Mouse (Mus musculus): Measurements from ENCODE around the gene Gm20696. TPM values are rescaled to one million over a fixed set of nuclear protein-coding genes. Genes with fewer than 3 reads are reported as not detected.

Gene Gm20696
- polyA plus RNA-seq, 1 experiment, result 3.0 TPM

DNA sequence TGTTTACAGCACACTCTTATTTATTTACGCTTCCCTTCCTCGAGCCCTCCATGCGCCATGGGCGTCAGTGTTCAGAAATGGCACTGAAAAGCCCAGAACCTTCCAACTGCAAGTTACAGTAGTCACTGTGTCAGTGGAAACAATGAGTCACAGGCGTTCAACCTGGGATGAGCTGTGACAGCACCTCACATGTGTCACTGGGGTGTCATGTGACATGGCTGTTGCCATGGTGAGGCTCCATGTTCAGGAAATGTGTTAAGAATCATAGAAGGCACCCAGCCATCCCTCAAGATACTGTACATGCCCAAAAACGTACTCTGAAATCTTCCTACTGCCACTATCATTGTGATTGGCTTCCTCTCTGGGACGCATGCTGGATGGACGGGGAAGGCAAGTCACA, 245.9 kb downstream of the Gm20696 start:
- peaks cover 9% of the 10 kb centered on the region for H3K4me1 ChIP-seq (ENCODE audit: control insufficient read depth, insufficient read depth, low read length)

GRCm38 (mm10) chr6:99412598-99412997, 254.0 kb downstream of the Gm20696 start:
- Histone ChIP-seq H3K4me3 (ENCODE audit: insufficient read depth, low read length) (no peak overlapping the region), H3K4me1 (ENCODE audit: control insufficient read depth, insufficient read depth, low read length) (peaks cover 9% of the 10 kb centered on the region), H3K27ac (ENCODE audit: insufficient read depth, low read length) (no peak overlapping the region)
- no peak for TF ChIP-seq POLR2A (IDR thresholded peaks at IDR 0.05; ENCODE audit: extremely low read depth, insufficient read depth, low read length)
- no peak for TF ChIP-seq CTCF (IDR thresholded peaks at IDR 0.05; ENCODE audit: extremely low read depth, insufficient read depth, low read length)

More for the DNA sequence above, 245.9 kb downstream of the Gm20696 start:
- no peak for TF ChIP-seq POLR2A (IDR thresholded peaks at IDR 0.05; ENCODE audit: extremely low read depth, insufficient read depth, low read length)
- TF ChIP-seq CTCF (IDR thresholded peaks at IDR 0.05; ENCODE audit: extremely low read depth, insufficient read depth, low read length), result no peak
- no peak overlapping the region for H3K4me3 ChIP-seq (ENCODE audit: insufficient read depth, low read length)
- no peak overlapping the region for H3K27ac ChIP-seq (ENCODE audit: insufficient read depth, low read length)

DNA sequence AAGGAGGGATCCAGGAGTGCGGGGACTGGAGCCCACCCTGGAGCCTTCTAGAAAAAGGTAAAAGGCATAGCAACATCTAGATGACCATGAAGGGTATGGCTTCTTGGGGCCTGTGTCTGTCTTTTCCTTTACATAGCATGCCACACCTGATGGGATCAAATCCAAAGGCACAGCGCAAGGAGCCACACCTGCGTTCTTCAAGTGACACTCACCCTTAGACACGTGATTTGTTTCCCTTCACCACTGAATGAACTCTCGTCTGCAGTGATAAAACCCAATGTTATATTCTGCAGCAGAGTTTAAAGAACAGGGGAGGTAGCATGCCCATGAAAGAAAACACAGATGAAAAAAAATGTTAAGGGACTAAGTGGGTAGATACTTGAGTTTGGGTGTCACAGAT, 257.0 kb downstream of the Gm20696 start:
- Histone ChIP-seq H3K4me3 (ENCODE audit: insufficient read depth, low read length) (no peak overlapping the region), H3K4me1 (ENCODE audit: control insufficient read depth, insufficient read depth, low read length) (peaks cover 13% of the 10 kb centered on the region), H3K27ac (ENCODE audit: insufficient read depth, low read length) (no peak overlapping the region)
- TF ChIP-seq CTCF (IDR thresholded peaks at IDR 0.05; ENCODE audit: extremely low read depth, insufficient read depth, low read length) (no peak), POLR2A (IDR thresholded peaks at IDR 0.05; ENCODE audit: extremely low read depth, insufficient read depth, low read length) (no peak)

- TF ChIP-seq CTCF (IDR thresholded peaks at IDR 0.05; ENCODE audit: extremely low read depth, insufficient read depth, low read length) (no peak), POLR2A (IDR thresholded peaks at IDR 0.05; ENCODE audit: extremely low read depth, insufficient read depth, low read length) (no peak)
Measured at GRCm38 (mm10) chr6:99408880-99409279, 257.7 kb downstream of the Gm20696 start.

GRCm38 (mm10) chr6:99403755-99404390, 262.7 kb downstream of the Gm20696 start:
- H3K4me3 ChIP-seq (ENCODE audit: insufficient read depth, low read length), result no peak overlapping the region
- no peak overlapping the region for H3K27ac ChIP-seq (ENCODE audit: insufficient read depth, low read length)
- peaks cover 6% of the 10 kb centered on the region; the same call in 1 of the 2 replicates for H3K4me1 ChIP-seq (ENCODE audit: control insufficient read depth, insufficient read depth, low read length)
- TF ChIP-seq CTCF (IDR thresholded peaks at IDR 0.05; ENCODE audit: extremely low read depth, insufficient read depth, low read length) (no peak), POLR2A (IDR thresholded peaks at IDR 0.05; ENCODE audit: extremely low read depth, insufficient read depth, low read length) (no peak)

More at GRCm38 (mm10) chr6:99408880-99409279, 257.7 kb downstream of the Gm20696 start:
- Histone ChIP-seq H3K4me3 (ENCODE audit: insufficient read depth, low read length) (no peak overlapping the region), H3K4me1 (ENCODE audit: control insufficient read depth, insufficient read depth, low read length) (peaks cover 13% of the 10 kb centered on the region), H3K27ac (ENCODE audit: insufficient read depth, low read length) (no peak overlapping the region)

DNA sequence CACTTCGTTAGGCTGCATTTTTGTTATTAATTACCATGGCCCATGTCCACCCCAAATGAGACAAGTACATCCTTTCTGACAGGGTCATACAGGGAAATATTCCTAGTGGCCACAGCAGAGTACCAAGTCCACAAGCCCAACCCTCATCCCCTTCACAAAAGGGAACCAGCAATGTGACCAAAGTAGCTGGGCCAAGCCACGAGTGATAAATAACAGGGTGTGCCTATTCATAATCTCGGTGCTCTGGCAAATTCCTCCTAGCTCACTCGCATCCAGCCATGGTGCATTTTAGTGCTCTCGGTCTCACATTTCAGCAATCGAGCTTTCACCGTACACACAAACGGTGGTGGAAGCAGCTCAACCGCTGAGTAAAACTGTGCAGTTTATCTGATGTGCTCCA, 263.7 kb downstream of the Gm20696 start:
- no peak overlapping the region for H3K27ac ChIP-seq (ENCODE audit: insufficient read depth, low read length)
- TF ChIP-seq CTCF (IDR thresholded peaks at IDR 0.05; ENCODE audit: extremely low read depth, insufficient read depth, low read length), result no peak
- no peak for TF ChIP-seq POLR2A (IDR thresholded peaks at IDR 0.05; ENCODE audit: extremely low read depth, insufficient read depth, low read length)
- H3K4me3 ChIP-seq (ENCODE audit: insufficient read depth, low read length), result no peak overlapping the region

DNA sequence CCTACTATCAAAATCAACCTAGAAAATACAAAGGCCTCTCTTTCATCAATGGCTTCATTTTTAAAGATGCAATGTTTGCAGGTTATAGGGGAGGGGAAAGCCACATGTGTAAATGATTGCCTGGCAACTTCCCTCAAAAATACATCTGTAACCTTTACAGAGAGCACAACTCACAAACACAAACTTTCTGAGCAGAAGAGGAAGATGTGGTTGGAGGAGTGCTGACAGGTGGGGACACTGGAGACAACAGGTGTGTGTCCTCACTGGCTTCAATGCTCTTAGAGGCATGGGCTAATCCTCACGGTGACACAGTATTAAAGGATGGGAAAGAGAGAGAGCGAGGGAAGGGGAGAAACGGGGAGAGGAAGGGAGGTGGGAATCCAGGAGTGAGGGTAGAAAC, 264.2 kb downstream of the Gm20696 start:
- TF ChIP-seq POLR2A (IDR thresholded peaks at IDR 0.05; ENCODE audit: extremely low read depth, insufficient read depth, low read length) (no peak), CTCF (IDR thresholded peaks at IDR 0.05; ENCODE audit: extremely low read depth, insufficient read depth, low read length) (no peak)
- Histone ChIP-seq H3K4me3 (ENCODE audit: insufficient read depth, low read length) (no peak overlapping the region), H3K4me1 (ENCODE audit: control insufficient read depth, insufficient read depth, low read length) (peaks cover 6% of the 10 kb centered on the region; the same call in 1 of the 2 replicates), H3K27ac (ENCODE audit: insufficient read depth, low read length) (no peak overlapping the region)

More for the DNA sequence above, 263.7 kb downstream of the Gm20696 start:
- H3K4me1 ChIP-seq (ENCODE audit: control insufficient read depth, insufficient read depth, low read length), result peaks cover 6% of the 10 kb centered on the region; the same call in 1 of the 2 replicates

GRCm38 (mm10) chr6:99401801-99402200, 264.8 kb downstream of the Gm20696 start:
- TF ChIP-seq POLR2A (IDR thresholded peaks at IDR 0.05; ENCODE audit: extremely low read depth, insufficient read depth, low read length) (no peak), CTCF (IDR thresholded peaks at IDR 0.05; ENCODE audit: extremely low read depth, insufficient read depth, low read length) (no peak)
- peaks cover 6% of the 10 kb centered on the region; the same call in 1 of the 2 replicates for H3K4me1 ChIP-seq (ENCODE audit: control insufficient read depth, insufficient read depth, low read length)
- no peak overlapping the region for H3K27ac ChIP-seq (ENCODE audit: insufficient read depth, low read length)
- H3K4me3 ChIP-seq (ENCODE audit: insufficient read depth, low read length), result no peak overlapping the region

DNA sequence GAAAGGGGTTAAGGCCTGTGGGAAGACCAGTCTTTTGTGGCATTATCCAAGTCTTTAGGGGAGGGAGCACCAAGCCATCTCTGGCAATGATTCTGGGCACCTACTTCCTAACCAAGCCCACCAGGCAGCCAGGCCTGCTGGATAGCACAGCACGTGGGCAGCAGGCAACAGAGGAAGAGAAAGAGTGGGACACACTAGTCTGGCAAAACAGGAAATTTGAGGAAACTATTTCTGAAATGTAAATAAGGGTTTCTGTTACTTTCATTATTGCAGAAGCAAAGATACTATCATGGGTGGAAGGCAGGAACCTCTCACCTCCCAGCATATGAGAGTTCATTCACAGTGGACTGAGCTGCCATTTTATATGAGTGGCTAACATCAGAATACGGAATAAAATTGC, 265.4 kb downstream of the Gm20696 start:
- Histone ChIP-seq H3K27ac (ENCODE audit: insufficient read depth, low read length) (no peak overlapping the region), H3K4me1 (ENCODE audit: control insufficient read depth, insufficient read depth, low read length) (peaks cover 6% of the 10 kb centered on the region; the same call in 1 of the 2 replicates), H3K4me3 (ENCODE audit: insufficient read depth, low read length) (no peak overlapping the region)
- TF ChIP-seq POLR2A (IDR thresholded peaks at IDR 0.05; ENCODE audit: extremely low read depth, insufficient read depth, low read length) (no peak), CTCF (IDR thresholded peaks at IDR 0.05; ENCODE audit: extremely low read depth, insufficient read depth, low read length) (no peak)

DNA sequence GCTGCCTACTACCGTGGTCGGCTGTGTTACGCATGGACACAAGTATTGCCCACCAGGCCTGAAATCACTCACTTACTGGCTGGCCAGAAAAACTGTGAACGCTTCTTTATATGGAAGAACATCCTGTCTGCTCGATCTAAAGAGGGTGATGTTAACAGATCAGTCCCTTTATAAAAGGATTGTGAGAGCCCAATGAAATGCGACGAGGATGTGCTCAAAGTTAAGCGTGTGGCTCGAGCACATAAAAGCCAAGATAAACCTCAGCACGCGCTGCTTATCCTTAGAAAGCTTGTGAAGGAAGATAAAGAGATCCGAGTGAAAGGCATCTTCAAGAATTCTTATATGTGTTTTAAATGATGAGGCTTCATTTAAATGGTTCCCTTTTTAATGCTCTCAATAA, 270.9 kb downstream of the Gm20696 start:
- Histone ChIP-seq H3K4me1 (ENCODE audit: control insufficient read depth, insufficient read depth, low read length) (no peaks in the 10 kb centered on the region), H3K4me3 (ENCODE audit: insufficient read depth, low read length) (no peak overlapping the region), H3K27ac (ENCODE audit: insufficient read depth, low read length) (no peak overlapping the region)
- TF ChIP-seq CTCF (IDR thresholded peaks at IDR 0.05; ENCODE audit: extremely low read depth, insufficient read depth, low read length) (no peak), POLR2A (IDR thresholded peaks at IDR 0.05; ENCODE audit: extremely low read depth, insufficient read depth, low read length) (no peak)
